Mouse (Mus musculus) adrenal gland, adult 18-20 months (tissue): ENCODE results near the gene Slc39a12. TPM values are rescaled to one million over a fixed set of nuclear protein-coding genes. Genes with fewer than 3 reads are reported as not detected.
A peak's percentile ranks its signal among the peaks of the same experiment; 100 is the strongest.

ENCODE experiments used
- DNase-seq, 2 experiments: peaks; one replicate each; pipeline ENCODE4 v3.0.0; 2021 to 2022; ENCODE audit warnings: low spot score in 2 of 2
- long read RNA-seq, 2 experiments: library from polyadenylated mRNA; stranded (forward); transcript quantifications; one replicate each; pipeline ENCODE4 v2.0.0; 2021
- total RNA-seq, 2 experiments: library from RNA; stranded (reverse); gene quantifications; 1 replicate in 1 of 2; 2 replicates in 1 of 2; pipeline ENCODE4 v1.2.3; 2021

Slc39a12 gene
- under 1 TPM; 0.10 to 0.23 TPM for total RNA-seq
- long read RNA-seq, experiment 1, result 0 reads
- long read RNA-seq, experiment 2, partial matches to known transcripts, result 1 of 1 reads
- long read RNA-seq, experiment 2, other reads (novel, unspliced or antisense), result 0 of 1 reads

GRCm38 (mm10) chr2:14388162-14388561, at the start of gene Slc39a12:
Slc39a12 (plus strand) TSS chr2:14388316.
- DNase-seq, result no peak

- peak; percentile 19 to 47 for DNase-seq
Measured at GRCm38 (mm10) chr2:14341652-14342308, 46.3 kb upstream of the Slc39a12 start.

GRCm38 (mm10) chr2:14342309-14342839, 45.7 kb upstream of the Slc39a12 start:
- DNase-seq, result no peak

GRCm38 (mm10) chr2:14388856-14389255, 740 bp downstream of the Slc39a12 start:
- DNase-seq, result no peak

GRCm38 (mm10) chr2:14390900-14391299, 2.8 kb downstream of the Slc39a12 start:
- no peak for DNase-seq

GRCm38 (mm10) chr2:14403000-14403399, 14.9 kb downstream of the Slc39a12 start:
- no peak for DNase-seq

- no peak for DNase-seq
Measured at GRCm38 (mm10) chr2:14428987-14429386, 40.9 kb downstream of the Slc39a12 start.

GRCm38 (mm10) chr2:14447322-14447721, 59.2 kb downstream of the Slc39a12 start:
- DNase-seq, result no peak

GRCm38 (mm10) chr2:14450866-14451265, 62.8 kb downstream of the Slc39a12 start:
- DNase-seq, result no peak

- DNase-seq, result no peak
Measured at GRCm38 (mm10) chr2:14454946-14455631, 67.0 kb downstream of the Slc39a12 start.

- no peak for DNase-seq
Measured at GRCm38 (mm10) chr2:14464438-14464837, 76.3 kb downstream of the Slc39a12 start.

GRCm38 (mm10) chr2:14494132-14494531, 106.0 kb downstream of the Slc39a12 start:
- no peak for DNase-seq

GRCm38 (mm10) chr2:14496150-14496549, 108.0 kb downstream of the Slc39a12 start:
- no peak for DNase-seq

GRCm38 (mm10) chr2:14502482-14502881, 114.4 kb downstream of the Slc39a12 start:
- no peak for DNase-seq

GRCm38 (mm10) chr2:14518237-14518636, 130.1 kb downstream of the Slc39a12 start:
- DNase-seq, result no peak

- peak in 1 of 2 experiments; percentile 15 for DNase-seq
Measured at GRCm38 (mm10) chr2:14534325-14535077, 146.4 kb downstream of the Slc39a12 start.

- DNase-seq, result no peak
Measured at GRCm38 (mm10) chr2:14535246-14535671, 147.1 kb downstream of the Slc39a12 start.

GRCm38 (mm10) chr2:14537781-14538180, 149.7 kb downstream of the Slc39a12 start:
- DNase-seq, result no peak

- DNase-seq, result peak; percentile 49 to 69
Measured at GRCm38 (mm10) chr2:14543355-14543754, 155.2 kb downstream of the Slc39a12 start.

- no peak for DNase-seq
Measured at GRCm38 (mm10) chr2:14543773-14544172, 155.7 kb downstream of the Slc39a12 start.
